Mouse (Mus musculus): Measurements from ENCODE around the gene Efna2. TPM values are rescaled to one million over a fixed set of nuclear protein-coding genes. Genes with fewer than 3 reads are reported as not detected.
A peak's percentile ranks its signal among the peaks of the same experiment; 100 is the strongest.

Efna2 gene
- polyA plus RNA-seq, 1 experiment from 2014 or later, result 47.9 TPM

DNA sequence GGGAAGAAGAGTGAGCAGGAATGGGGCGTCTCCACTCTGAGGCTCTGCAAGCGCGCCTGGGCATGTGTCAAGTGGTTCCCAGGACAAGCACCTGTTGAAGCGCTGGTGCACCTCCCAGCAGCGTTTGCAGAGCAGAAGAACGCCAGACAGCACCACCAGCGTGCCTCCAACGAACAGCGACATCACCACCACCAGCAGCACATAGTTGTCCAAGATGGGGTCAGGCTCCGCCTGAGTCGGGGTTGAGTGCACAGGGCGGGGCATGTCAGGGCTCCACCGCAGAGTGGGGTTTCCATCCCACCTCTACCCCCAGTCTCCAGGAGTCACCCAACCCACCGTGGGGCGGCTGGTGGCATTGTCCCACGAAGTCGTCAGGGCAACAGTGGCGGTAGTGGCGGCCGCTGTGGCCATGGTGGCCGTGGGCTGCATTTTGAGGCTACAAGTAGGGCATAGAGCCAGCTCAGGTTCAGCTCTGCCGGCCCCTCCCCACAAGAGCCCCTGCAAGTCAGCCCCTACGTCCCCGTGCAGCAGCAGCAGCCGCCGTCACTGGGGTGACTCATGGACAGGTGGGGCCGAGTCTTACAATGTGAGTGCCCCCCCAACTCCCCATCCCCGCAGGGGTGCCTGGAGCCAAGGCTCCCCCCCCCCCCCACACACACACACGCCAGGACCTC, 42.2 kb upstream of the Efna2 start:
- H3K9me3 ChIP-seq, result no peaks in the 10 kb centered on the region
- peak overlapping the region; percentile 94 for H3K9ac ChIP-seq
- H3K36me3 ChIP-seq, result peaks cover 32% of the 10 kb centered on the region
- peak overlapping the region; percentile 84 for H3K4me3 ChIP-seq
- peak overlapping the region; percentile 99 for H3K4me2 ChIP-seq (replicated peaks)
- WGBS, result 3% methylated on average over 29 of the region's 29 CpGs
- ATAC-seq (ENCODE audit: low FRiP score, low read depth), result no peak
- H3K4me1 ChIP-seq, result peaks cover 43% of the 10 kb centered on the region
- peaks cover 41% of the 10 kb centered on the region for H3K27me3 ChIP-seq (replicated peaks)
- H3K27ac ChIP-seq, result peak overlapping the region; percentile 90

DNA sequence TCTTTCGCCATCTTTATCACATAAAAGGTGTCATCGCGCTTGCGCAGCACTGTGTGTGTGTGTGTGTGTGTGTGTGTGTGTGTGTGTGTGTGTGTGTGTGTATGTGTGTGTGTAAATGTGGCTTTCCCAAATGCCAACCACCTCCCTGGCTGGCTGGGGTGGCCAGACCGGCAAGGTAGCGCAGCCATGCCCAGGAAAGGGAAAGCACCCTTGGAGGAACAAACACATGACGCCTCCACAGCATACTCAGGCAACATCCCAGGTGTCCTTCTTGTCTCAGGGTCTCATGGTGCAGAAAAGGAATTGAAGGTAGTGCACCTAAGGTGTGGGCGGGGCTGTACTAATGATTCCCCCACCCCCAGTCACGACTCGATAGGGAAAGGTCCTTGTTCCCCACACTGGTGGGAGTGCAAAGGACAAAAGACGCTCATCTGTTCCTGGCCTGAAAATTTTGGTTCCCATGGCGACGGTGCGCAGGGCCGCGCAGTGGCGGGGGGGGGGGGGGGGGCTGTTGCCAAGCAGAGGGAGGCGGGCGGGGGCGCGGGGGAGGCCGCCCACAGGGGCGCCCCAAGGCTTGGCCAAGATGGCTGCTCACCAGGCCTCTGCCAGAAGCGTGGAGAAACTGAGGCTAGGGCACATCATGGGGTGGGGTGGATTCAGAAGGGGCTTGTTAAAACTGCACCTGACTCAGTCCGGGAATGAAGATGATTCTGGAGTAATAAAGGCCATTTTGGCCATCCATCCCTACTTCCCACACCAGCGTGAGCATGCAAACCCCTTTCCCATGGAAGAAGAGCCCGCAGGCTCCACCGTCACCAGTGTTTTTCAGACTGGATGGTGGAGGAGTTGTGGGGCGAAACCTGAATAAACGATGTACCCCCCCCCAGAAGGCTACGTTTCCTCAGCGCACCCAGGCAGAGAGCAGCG, 41.4 kb upstream of the Efna2 start:
- Histone ChIP-seq H3K36me3 (peaks cover 25% of the 10 kb centered on the region), H3K9ac (peak overlapping the region; percentile 94), H3K27me3 (replicated peaks) (peaks cover 41% of the 10 kb centered on the region), H3K27ac (peak overlapping the region; percentile 90), H3K4me2 (replicated peaks) (peak overlapping the region; percentile 99), H3K9me3 (no peaks in the 10 kb centered on the region), H3K4me3 (peak overlapping the region; percentile 84), H3K4me1 (peaks cover 46% of the 10 kb centered on the region)
- WGBS, result 2% methylated on average over 32 of the region's 33 CpGs
- no peak for ATAC-seq (ENCODE audit: low FRiP score, low read depth)

DNA sequence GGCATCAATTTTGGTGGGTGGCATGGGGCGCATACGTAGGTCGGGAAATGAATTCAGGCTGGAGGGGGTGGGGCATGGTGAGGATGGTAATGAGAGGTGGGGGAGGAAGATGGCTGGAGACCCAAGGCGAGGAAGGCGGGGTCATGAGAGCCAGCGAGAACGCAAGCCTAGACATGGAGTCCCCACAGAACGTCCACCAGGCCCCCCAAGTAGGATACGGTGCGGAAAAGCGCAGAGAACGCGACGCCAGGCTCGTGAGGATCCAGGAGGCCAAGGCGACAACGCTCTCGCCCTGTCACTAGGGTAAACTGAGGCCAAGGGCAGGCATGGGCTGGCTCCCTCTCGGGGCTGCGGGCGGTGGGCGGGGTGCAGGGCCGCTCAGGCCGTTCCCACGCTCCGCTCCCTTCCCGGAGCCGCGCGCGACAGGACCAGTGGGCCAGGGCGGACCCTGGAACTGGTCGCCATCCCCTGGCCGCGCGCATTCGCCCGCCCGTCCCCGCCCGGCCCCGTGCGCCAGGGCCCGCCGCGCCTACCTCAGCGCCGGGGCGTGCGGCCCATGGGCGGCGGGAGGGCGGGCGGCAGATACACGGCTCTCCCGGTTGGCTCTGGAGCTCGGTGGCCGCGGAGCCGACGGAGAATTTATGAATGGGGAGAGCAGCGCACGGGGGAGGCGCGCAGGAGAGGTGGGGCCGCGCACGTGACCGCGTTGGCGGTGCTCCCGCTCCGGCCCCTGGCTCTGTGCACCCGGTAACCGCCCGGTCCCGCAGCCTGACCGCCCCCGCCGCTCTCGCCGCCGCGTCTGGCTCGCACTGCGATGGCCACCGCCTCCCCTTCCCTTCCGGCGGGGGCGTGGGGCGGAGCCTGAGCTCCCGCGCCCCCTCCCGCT, 40.5 kb upstream of the Efna2 start, which contains the start of gene Atp5d:
TSS of gene Atp5d (plus strand) at position 80 of the 886 bp plus-strand sequence.
- peak within 1 kb of the TSS; percentile 99 for H3K4me2 ChIP-seq (replicated peaks)
- 0 out of 2 replicates have a peak, but pooled peaks have one; percentile 2 for ATAC-seq (ENCODE audit: low FRiP score, low read depth)
- peak within 1 kb of the TSS; percentile 90 for H3K27ac ChIP-seq
- peaks cover 21% of the 10 kb centered on the region for H3K36me3 ChIP-seq
- H3K9me3 ChIP-seq, result no peaks in the 10 kb centered on the region
- H3K27me3 ChIP-seq (replicated peaks), result peaks cover 33% of the 10 kb centered on the region
- peak within 1 kb of the TSS; percentile 84 for H3K4me3 ChIP-seq
- H3K4me1 ChIP-seq, result peaks cover 55% of the 10 kb centered on the region
- peak within 1 kb of the TSS; percentile 94 for H3K9ac ChIP-seq
- WGBS, result under 1% methylated on average over 84 of the region's 94 CpGs

GRCm38 (mm10) chr10:80139439-80139775, 39.9 kb upstream of the Efna2 start:
- ATAC-seq (ENCODE audit: low FRiP score, low read depth), result no peak
- H3K9ac ChIP-seq, result peak overlapping the region; percentile 94
- peaks cover 25% of the 10 kb centered on the region for H3K36me3 ChIP-seq
- 1% methylated on average over 10 of the region's 10 CpGs for WGBS
- H3K4me3 ChIP-seq, result peak overlapping the region; percentile 84
- H3K4me2 ChIP-seq (replicated peaks), result peak overlapping the region; percentile 99
- peaks cover 33% of the 10 kb centered on the region for H3K27me3 ChIP-seq (replicated peaks)
- no peaks in the 10 kb centered on the region for H3K9me3 ChIP-seq
- peak overlapping the region; percentile 90 for H3K27ac ChIP-seq
- H3K4me1 ChIP-seq, result peaks cover 57% of the 10 kb centered on the region

DNA sequence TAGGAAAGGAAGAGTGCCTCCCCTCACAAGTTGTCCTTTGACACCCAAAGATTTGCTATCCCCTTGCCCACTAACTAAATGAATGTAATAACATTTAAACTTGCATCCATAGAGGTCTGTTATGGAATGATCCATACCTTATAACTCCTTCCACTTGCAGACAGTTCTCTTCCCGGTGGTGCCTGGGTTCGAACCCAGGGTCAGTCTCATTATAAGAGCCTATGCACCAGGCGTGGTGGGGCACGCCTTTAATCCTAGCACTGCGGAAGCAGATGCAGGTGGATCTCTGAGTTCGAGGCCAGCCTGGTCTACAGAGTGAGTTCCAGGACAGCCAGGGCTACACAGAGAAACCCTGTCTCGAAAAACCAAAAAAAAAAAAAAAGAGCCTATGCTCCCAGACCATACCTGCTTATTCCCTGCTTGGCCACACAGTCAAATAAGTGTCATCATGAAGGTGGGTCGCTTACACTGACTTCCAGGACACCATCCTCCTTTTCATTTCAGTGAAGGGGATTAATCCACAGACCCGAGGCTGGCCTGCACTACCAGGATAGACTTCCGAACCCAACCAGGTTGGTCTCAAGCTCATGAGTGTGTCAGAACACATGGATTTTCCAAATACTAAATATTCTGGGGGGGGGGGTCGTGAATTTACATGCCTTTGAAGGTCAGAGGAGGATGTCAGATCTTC, 39.2 kb upstream of the Efna2 start:
- H3K4me1 ChIP-seq, result peaks cover 59% of the 10 kb centered on the region
- 78% methylated on average over 11 of the region's 11 CpGs for WGBS

DNA sequence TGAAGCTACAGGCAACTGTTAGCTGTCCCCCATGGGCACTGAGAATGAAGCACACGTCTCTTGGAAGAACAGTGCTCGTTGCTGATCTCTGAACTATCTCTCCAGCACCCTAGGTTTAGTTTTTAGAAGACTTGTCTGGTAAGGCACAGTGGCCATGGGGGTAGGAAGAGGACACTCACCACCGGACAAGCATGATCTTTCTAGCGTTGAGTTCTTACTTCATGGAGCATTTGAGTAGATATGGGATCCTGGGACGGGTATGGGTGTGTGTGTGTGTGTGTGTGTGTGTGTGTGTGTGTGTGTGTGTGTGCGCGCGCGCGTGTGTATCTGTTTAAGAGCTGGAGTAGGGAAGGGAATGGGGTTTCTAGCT, 38.6 kb upstream of the Efna2 start, which contains the start of gene Cbarp:
TSS of gene Cbarp (minus strand) at position 170 of the 370 bp plus-strand sequence.
- Histone ChIP-seq H3K27ac (peak within 1 kb of the TSS; percentile 27; the same call in 1 of the 2 replicates), H3K4me1 (peaks cover 64% of the 10 kb centered on the region), H3K4me3 (peak within 1 kb of the TSS; percentile 67), H3K27me3 (replicated peaks) (peaks cover 27% of the 10 kb centered on the region), H3K9me3 (no peaks in the 10 kb centered on the region), H3K9ac (peak within 1 kb of the TSS; percentile 94), H3K36me3 (peaks cover 25% of the 10 kb centered on the region), H3K4me2 (replicated peaks) (peak within 1 kb of the TSS; percentile 99)
- 78% methylated on average over 10 of the region's 10 CpGs for WGBS
- ATAC-seq (ENCODE audit: low FRiP score, low read depth), result no peak

More for the DNA sequence above, 39.2 kb upstream of the Efna2 start:
- H3K27me3 ChIP-seq (replicated peaks), result peaks cover 33% of the 10 kb centered on the region
- no peak overlapping the region for H3K4me3 ChIP-seq
- no peak overlapping the region for H3K9ac ChIP-seq
- peak overlapping the region; percentile 88; the same call in 1 of the 2 replicates for H3K4me2 ChIP-seq (replicated peaks)
- no peak for ATAC-seq (ENCODE audit: low FRiP score, low read depth)
- H3K27ac ChIP-seq, result no peak overlapping the region
- peaks cover 25% of the 10 kb centered on the region for H3K36me3 ChIP-seq
- no peaks in the 10 kb centered on the region for H3K9me3 ChIP-seq

DNA sequence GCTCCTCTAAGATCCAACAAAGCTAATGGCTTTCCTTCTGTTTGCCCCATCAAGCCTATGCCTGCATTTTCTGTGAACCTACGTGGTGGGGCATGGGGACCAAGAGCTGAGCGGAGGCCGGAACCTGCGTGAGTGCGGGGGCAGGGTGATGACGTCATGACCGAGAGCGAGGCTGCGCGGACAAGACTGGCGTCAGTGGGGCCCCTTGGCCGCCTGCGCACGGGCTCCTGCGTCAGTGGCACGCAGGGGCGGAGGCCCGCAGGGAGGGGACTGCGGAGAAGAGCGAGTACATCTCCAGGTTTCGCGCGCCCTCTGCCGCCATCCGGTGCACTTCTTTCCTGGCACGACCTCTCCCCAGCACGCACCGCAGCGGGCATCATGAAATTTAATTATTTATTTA, 38.0 kb upstream of the Efna2 start:
- Histone ChIP-seq H3K9me3 (no peaks in the 10 kb centered on the region), H3K36me3 (peaks cover 29% of the 10 kb centered on the region), H3K27me3 (replicated peaks) (peaks cover 21% of the 10 kb centered on the region), H3K4me2 (replicated peaks) (peak overlapping the region; percentile 88), H3K4me3 (peak overlapping the region; percentile 67), H3K9ac (0 out of 2 replicates have a peak overlapping the region, but pooled peaks have one; percentile 33), H3K27ac (peak overlapping the region; percentile 27; the same call in 1 of the 2 replicates), H3K4me1 (peaks cover 69% of the 10 kb centered on the region)
- peak; percentile 57 for ATAC-seq (ENCODE audit: low FRiP score, low read depth)
- 1% methylated on average over 29 of the region's 29 CpGs for WGBS

DNA sequence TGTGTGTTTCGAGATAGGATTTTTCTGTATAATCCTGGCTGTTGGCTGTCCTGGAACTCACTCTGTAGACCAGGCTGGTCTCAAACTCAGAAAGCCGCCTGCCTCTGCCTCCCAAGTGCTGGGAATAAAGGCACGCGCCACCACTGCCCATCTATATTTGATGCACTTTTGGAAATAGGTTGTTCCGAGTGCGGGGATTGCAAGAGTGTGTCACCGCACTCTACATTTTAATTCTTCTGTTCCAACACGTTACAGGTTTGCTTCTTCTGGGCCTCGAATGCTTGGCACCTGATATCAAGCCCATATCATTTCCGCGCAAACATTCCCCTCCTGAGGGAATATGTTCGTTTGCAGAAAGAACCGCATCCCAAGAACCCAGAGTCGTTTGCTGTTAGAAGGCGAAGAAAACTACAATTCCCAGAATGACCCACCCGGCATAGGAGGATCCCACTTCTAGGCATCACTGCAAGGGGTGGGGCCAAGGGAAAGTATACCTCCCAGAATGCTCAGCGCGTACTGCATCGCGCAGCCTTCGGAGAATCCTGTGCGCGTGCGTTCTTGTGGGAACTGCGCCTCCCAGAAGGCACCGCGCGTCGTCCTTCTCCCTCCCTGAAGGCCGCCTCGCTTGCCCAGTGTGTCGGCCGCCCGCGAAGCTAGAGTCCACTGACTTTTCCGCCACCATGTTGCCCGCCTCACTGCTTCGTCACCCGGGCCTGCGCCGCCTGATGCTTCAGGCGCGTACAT, 37.3 kb upstream of the Efna2 start:
- Histone ChIP-seq H3K9me3 (no peaks in the 10 kb centered on the region), H3K27ac (peak overlapping the region; percentile 29), H3K4me3 (peak overlapping the region; percentile 67), H3K9ac (peak overlapping the region; percentile 82), H3K27me3 (replicated peaks) (peaks cover 14% of the 10 kb centered on the region), H3K36me3 (peaks cover 34% of the 10 kb centered on the region), H3K4me2 (replicated peaks) (peak overlapping the region; percentile 88), H3K4me1 (peaks cover 63% of the 10 kb centered on the region)
- 2% methylated on average over 43 of the region's 43 CpGs for WGBS
- peak; percentile 82 for ATAC-seq (ENCODE audit: low FRiP score, low read depth)

DNA sequence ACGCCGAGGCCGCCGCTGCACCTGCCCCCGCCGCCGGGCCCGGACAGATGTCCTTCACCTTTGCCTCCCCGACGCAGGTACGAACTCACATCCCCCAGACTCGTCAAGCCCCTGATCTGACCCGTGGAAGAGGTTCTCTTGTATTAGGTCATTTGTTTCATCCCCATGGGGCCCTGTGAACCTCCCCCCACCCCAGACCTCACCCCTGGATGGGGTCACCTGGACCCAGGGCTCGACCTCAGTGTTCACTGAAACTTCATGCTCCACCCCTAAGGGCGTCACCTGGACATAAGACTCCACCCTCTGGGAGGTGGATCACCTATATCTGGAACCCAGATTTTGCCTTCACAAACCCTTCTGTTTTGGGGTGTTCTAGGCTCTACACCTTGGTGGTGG, 36.8 kb upstream of the Efna2 start:
- H3K36me3 ChIP-seq, result peaks cover 34% of the 10 kb centered on the region
- H3K27me3 ChIP-seq (replicated peaks), result peaks cover 8% of the 10 kb centered on the region; the same call in 1 of the 2 replicates
- no peaks in the 10 kb centered on the region for H3K9me3 ChIP-seq
- H3K4me1 ChIP-seq, result peaks cover 63% of the 10 kb centered on the region
- H3K4me3 ChIP-seq, result peak overlapping the region; percentile 67
- WGBS, result 0% methylated on average over 15 of the region's 15 CpGs
- H3K27ac ChIP-seq, result peak overlapping the region; percentile 29
- ATAC-seq (ENCODE audit: low FRiP score, low read depth), result no peak
- H3K9ac ChIP-seq, result peak overlapping the region; percentile 82
- H3K4me2 ChIP-seq (replicated peaks), result peak overlapping the region; percentile 88

DNA sequence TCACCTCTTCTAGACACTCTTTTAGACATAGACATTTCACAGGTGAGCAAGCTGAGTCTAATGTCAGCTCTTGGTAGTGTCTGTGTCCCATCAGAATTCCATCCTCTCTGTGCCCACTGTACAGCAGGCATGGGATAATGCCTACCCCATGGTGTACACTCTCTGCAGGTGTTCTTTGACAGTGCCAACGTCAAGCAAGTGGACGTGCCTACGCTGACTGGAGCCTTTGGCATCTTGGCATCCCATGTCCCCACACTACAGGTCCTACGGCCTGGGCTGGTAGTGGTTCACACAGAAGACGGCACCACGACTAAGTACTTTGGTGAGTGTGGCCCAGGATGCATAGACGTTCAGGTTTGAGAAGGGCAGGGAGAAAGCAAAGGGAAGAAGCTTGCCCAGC, 35.6 kb upstream of the Efna2 start:
- peak overlapping the region; percentile 88; the same call in 1 of the 2 replicates for H3K4me2 ChIP-seq (replicated peaks)
- H3K9ac ChIP-seq, result no peak overlapping the region
- ATAC-seq (ENCODE audit: low FRiP score, low read depth), result no peak
- peaks cover 34% of the 10 kb centered on the region for H3K36me3 ChIP-seq
- H3K27me3 ChIP-seq (replicated peaks), result 0 out of 2 replicates have a peak, but pooled peaks cover 2% of the 10 kb centered on the region
- H3K9me3 ChIP-seq, result no peaks in the 10 kb centered on the region
- H3K4me1 ChIP-seq, result peaks cover 57% of the 10 kb centered on the region
- H3K4me3 ChIP-seq, result no peak overlapping the region
- H3K27ac ChIP-seq, result no peak overlapping the region
- 93% methylated on average over 7 of the region's 7 CpGs for WGBS
